Mouse (Mus musculus): ENCODE results near the gene Csrnp3. TPM values are rescaled to one million over a fixed set of nuclear protein-coding genes. Genes with fewer than 3 reads are reported as not detected.

The Csrnp3 gene
- polyA plus RNA-seq, 1 experiment from 2014 or later = 0.05 TPM

DNA sequence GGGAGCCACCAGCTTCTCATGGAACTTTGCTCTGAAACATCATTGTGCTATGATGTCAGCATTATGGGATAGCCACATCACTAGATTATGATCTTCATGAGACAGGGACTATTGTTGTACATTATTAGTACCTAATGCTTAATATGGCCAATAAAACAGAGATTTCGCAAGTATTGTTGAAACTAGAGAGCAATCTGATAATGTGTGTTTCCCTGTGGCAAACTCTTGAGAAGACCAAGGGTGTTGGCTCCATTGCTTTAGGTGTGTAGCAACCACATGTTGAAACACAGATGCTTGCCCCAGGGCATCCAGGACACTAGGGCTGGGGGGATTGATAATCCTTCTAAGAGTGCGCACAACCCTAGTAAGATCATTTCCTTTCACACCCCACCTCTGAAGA lies 235.2 kb downstream of the Csrnp3 start:
- no peak overlapping the region for H3K4me2 ChIP-seq
- no peak overlapping the region for H3K27ac ChIP-seq (replicated peaks)
- no peak overlapping the region for H3K4me3 ChIP-seq (replicated peaks)
- no peaks in the 10 kb centered on the region for H3K4me1 ChIP-seq (replicated peaks)
- H3K36me3 ChIP-seq (replicated peaks) = no peaks in the 10 kb centered on the region
- no peak for ATAC-seq (ENCODE audit: insufficient read depth)
- H3K27me3 ChIP-seq = no peaks in the 10 kb centered on the region
- no peak overlapping the region for H3K9ac ChIP-seq
- 65% methylated on average over 2 of the region's 2 CpGs for WGBS (ENCODE audit: insufficient replicate concordance)
- no peaks in the 10 kb centered on the region for H3K9me3 ChIP-seq (replicated peaks)

Other genes starting within 250 kb of the Csrnp3 start
- gene Scn2a, start 225.0 kb upstream of the Csrnp3 start, polyA plus RNA-seq (2015; fragmentation: Nextera tagmentation; extraction: Ambion mirVana) = 0.10 and 0.12 TPM in 2 replicates

Data from liver, embryonic 15.5 days (tissue).